Mouse (Mus musculus): ENCODE data around the gene Fbf1.

GRCm38 (mm10) chr11:116206678-116207077 lies 38.7 kb upstream of the Fbf1 start:
- no peak for TF ChIP-seq CTCF (IDR thresholded peaks at IDR 0.05; ENCODE audit: low read depth, low read length)
- TF ChIP-seq POLR2A (IDR thresholded peaks at IDR 0.05; ENCODE audit: borderline replicate concordance, low read depth, low read length): no peak

All from bone marrow macrophage, adult 2 months (primary cell).